Mouse (Mus musculus) MEL (cell line): Measurements from ENCODE around the gene Spata31d1a.

Experiments
- CHD2 ChIP-seq: IDR thresholded peaks from 2 replicates; pipeline ENCODE4 v1.6.1; 2011; ENCODE audit warnings: low read length, improper control_type of control experiment
- CTCF ChIP-seq, 3 experiments: IDR thresholded peaks in 2 of 3; conservative IDR thresholded peaks in 1 of 3; 2 replicates each; pipeline ENCODE4 v1.5.1; 2011 to 2012; ENCODE audit warnings: low read length in 3 of 3, low read depth in 2 of 3, mild to moderate bottlenecking in 2 of 3, improper control_type of control experiment in 1 of 3, inconsistent platforms in 1 of 3, mixed read lengths in 1 of 3, moderate library complexity in 1 of 3; ENCODE audit not compliant: control insufficient read depth in 1 of 3, insufficient read depth in 1 of 3, poor library complexity in 1 of 3, severe bottlenecking in 1 of 3
- E2F4 ChIP-seq: IDR thresholded peaks from 2 replicates; pipeline ENCODE4 v1.6.1; 2011; ENCODE audit warnings: low read depth, low read length, improper control_type of control experiment, borderline replicate concordance
- EP300 ChIP-seq, 2 experiments: IDR thresholded peaks; 2 replicates each; pipeline ENCODE4 v1.6.1; 2011; ENCODE audit warnings: improper control_type of control experiment in 2 of 2, low read length in 2 of 2, low read depth in 1 of 2, mild to moderate bottlenecking in 1 of 2
- GABPA ChIP-seq: IDR thresholded peaks from 2 replicates; pipeline ENCODE4 v1.6.1; 2012; ENCODE audit warnings: low read depth, mild to moderate bottlenecking, inconsistent platforms, low read length, improper control_type of control experiment, moderate library complexity
- GATA1 ChIP-seq: IDR thresholded peaks from 2 replicates; pipeline ENCODE4 v1.6.1; 2011; ENCODE audit warnings: low read depth, low read length, improper control_type of control experiment
- MAX ChIP-seq: IDR thresholded peaks from 2 replicates; pipeline ENCODE4 v1.6.1; 2011; ENCODE audit warnings: low read length, improper control_type of control experiment
- MEF2A ChIP-seq: IDR thresholded peaks from 2 replicates; pipeline ENCODE4 v1.6.1; 2014; ENCODE audit warnings: low read depth, mild to moderate bottlenecking, inconsistent platforms, low read length, improper control_type of control experiment; ENCODE audit not compliant: poor library complexity, insufficient replicate concordance, severe bottlenecking; ENCODE audit errors: extremely low read depth
- NRF1 ChIP-seq: IDR thresholded peaks from 2 replicates; pipeline ENCODE4 v1.6.1; 2014; ENCODE audit warnings: low read depth, mild to moderate bottlenecking, inconsistent platforms, low read length, improper control_type of control experiment, moderate library complexity; ENCODE audit not compliant: poor library complexity, insufficient read depth, severe bottlenecking
- POLR2A ChIP-seq, 2 experiments: IDR thresholded peaks; 2 replicates each; pipeline ENCODE4 v1.6.1; 2011 to 2012; ENCODE audit warnings: low read length in 2 of 2, mild to moderate bottlenecking in 2 of 2, control low read depth in 1 of 2, improper control_type of control experiment in 1 of 2, low read depth in 1 of 2, moderate library complexity in 1 of 2; ENCODE audit not compliant: control insufficient read depth in 1 of 2, insufficient read depth in 1 of 2, poor library complexity in 1 of 2
- RCOR1 ChIP-seq: IDR thresholded peaks from 2 replicates; pipeline ENCODE4 v1.6.1; 2012; ENCODE audit warnings: low read depth, mild to moderate bottlenecking, inconsistent platforms, low read length, improper control_type of control experiment
- USF1 ChIP-seq: IDR thresholded peaks from 2 replicates; pipeline ENCODE4 v1.6.1; 2014; ENCODE audit warnings: low read depth, mild to moderate bottlenecking, inconsistent platforms, low read length, improper control_type of control experiment, moderate library complexity
- USF2 ChIP-seq, 2 experiments: IDR thresholded peaks; 2 replicates each; pipeline ENCODE4 v1.6.1; 2011 to 2012; ENCODE audit warnings: improper control_type of control experiment in 2 of 2, low read length in 2 of 2, borderline replicate concordance in 1 of 2, inconsistent platforms in 1 of 2, low read depth in 1 of 2, mild to moderate bottlenecking in 1 of 2; ENCODE audit not compliant: insufficient read depth in 1 of 2
- ZNF384 ChIP-seq: IDR thresholded peaks from 2 replicates; pipeline ENCODE4 v1.6.1; 2012; ENCODE audit warnings: low read depth, mild to moderate bottlenecking, inconsistent platforms, low read length, improper control_type of control experiment

GRCm38 (mm10) chr13:59710230-59710629 lies at the start of gene Spata31d1a:
- TF ChIP-seq GABPA = no peak
- TF ChIP-seq USF1 = no peak
- no peak for TF ChIP-seq MAX
- no peak for TF ChIP-seq CTCF (IDR thresholded peaks at IDR 0.05 in 2 of 3, conservative IDR thresholded peaks at IDR 0.05 in 1 of 3; ENCODE audit: control insufficient read depth in 1 of 3, insufficient read depth in 1 of 3, low read depth in 2 of 3, low read length in 3 of 3, poor library complexity in 1 of 3, severe bottlenecking in 1 of 3)
- no peak for TF ChIP-seq ZNF384
- no peak for TF ChIP-seq POLR2A (IDR thresholded peaks at IDR 0.05; ENCODE audit: control insufficient read depth in 1 of 2, insufficient read depth in 1 of 2, low read depth in 1 of 2, low read length in 2 of 2, poor library complexity in 1 of 2)
- TF ChIP-seq E2F4 = no peak
- no peak for TF ChIP-seq MEF2A
- no peak for TF ChIP-seq GATA1
- no peak for TF ChIP-seq NRF1
- TF ChIP-seq EP300 (IDR thresholded peaks at IDR 0.05; ENCODE audit: low read depth in 1 of 2, low read length in 2 of 2) = no peak
- TF ChIP-seq CHD2 = no peak
- TF ChIP-seq USF2 (IDR thresholded peaks at IDR 0.05; ENCODE audit: borderline replicate concordance in 1 of 2, insufficient read depth in 1 of 2, low read depth in 1 of 2, low read length in 2 of 2) = no peak
- TF ChIP-seq RCOR1 = no peak
